Mouse (Mus musculus) limb, embryonic 11.5 days (tissue): ENCODE measurements around the gene Stxbp3. TPM values are rescaled to one million over a fixed set of nuclear protein-coding genes. Genes with fewer than 3 reads are reported as not detected.

Experiments used
- ATAC-seq: fragments of 200-750 bp; cut with Nextera tagmentation; 2 replicates; pipeline ENCODE4 v1.8.0; 2017; ENCODE audit warnings: low read depth; ENCODE audit not compliant: insufficient number of reproducible peaks, low FRiP score, low TSS enrichment
- DNase-seq: peaks from one replicate; pipeline ENCODE4 v3.0.0-alpha.2; 2015; ENCODE audit warnings: low spot score
- H3K27ac ChIP-seq: fragments of 300-500 bp; sonication (generic); replicated peaks from 2 replicates; pipeline ENCODE4 v1.5.1; 2014; ENCODE audit warnings: low read depth, mild to moderate bottlenecking, low read length
- H3K27me3 ChIP-seq: fragments of 300-500 bp; sonication (generic); 2 replicates; pipeline ENCODE4 v1.6.1; 2014; ENCODE audit warnings: mild to moderate bottlenecking, low read length, mixed read lengths; ENCODE audit not compliant: control insufficient read depth, insufficient read depth
- H3K36me3 ChIP-seq: fragments of 300-500 bp; sonication (generic); 2 replicates; pipeline ENCODE4 v1.6.1; 2014; ENCODE audit warnings: mild to moderate bottlenecking, low read length, moderate library complexity, mixed read lengths; ENCODE audit not compliant: control insufficient read depth, insufficient read depth
- H3K4me1 ChIP-seq: fragments of 300-500 bp; sonication (generic); 2 replicates; pipeline ENCODE4 v1.6.1; 2014; ENCODE audit warnings: low read length, mixed read lengths; ENCODE audit not compliant: control insufficient read depth, insufficient read depth
- H3K4me2 ChIP-seq: fragments of 300-500 bp; sonication (generic); 2 replicates; pipeline ENCODE4 v1.6.1; 2014; ENCODE audit warnings: low read depth, mild to moderate bottlenecking, moderate library complexity; ENCODE audit not compliant: severe bottlenecking
- H3K4me3 ChIP-seq: fragments of 300-500 bp; sonication (generic); 2 replicates; pipeline ENCODE4 v1.5.1; 2014; ENCODE audit warnings: low read depth, low read length
- H3K9ac ChIP-seq: fragments of 300-500 bp; sonication (generic); 2 replicates; pipeline ENCODE4 v1.6.1; 2014; ENCODE audit warnings: mild to moderate bottlenecking, low read length
- H3K9me3 ChIP-seq: fragments of 300-500 bp; sonication (generic); 2 replicates; pipeline ENCODE4 v1.6.1; 2016; ENCODE audit warnings: low read length; ENCODE audit not compliant: control insufficient read depth
- WGBS: fragments of 180-500 bp; shearing (Covaris S2); extraction: QIAGEN DNeasy Blood & Tissue Kit; methylation state at CpG from one replicate; pipeline ENCODE4 v1.1.7; 2014; 5-methylcytosine and 5-hydroxymethylcytosine counted together
- polyA plus RNA-seq: library from polyadenylated mRNA; unstranded; fragments of >200 nt; fragmentation: Nextera tagmentation; extraction: Ambion mirVana; gene quantifications from 2 replicates; pipeline ENCODE4 v1.2.1, GENCODE M21; 2014

The Stxbp3 gene
- polyA plus RNA-seq, 1 experiment from 2014 or later = 27.0 TPM

DNA sequence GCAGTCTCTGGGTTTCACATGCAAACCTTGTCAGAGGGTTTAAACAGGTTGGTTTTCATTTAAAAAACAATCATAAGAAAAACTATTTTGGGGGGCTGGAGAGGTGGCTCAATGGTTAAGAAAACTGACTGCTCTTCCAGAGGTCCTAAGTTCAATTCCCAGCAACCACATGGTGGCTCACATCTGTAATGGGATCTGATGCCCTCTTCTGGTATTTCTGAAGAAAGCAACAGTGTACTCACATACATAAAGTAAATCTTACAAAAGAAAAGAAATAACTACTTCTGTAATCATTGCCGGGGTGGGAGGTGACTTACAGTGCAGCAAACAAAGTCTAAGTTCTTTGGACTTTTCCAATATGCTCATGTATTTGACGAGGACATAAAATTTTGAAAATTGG lies 42.0 kb downstream of the Stxbp3 start:
- H3K9ac ChIP-seq = no peak overlapping the region
- WGBS = 85% methylated on average over 2 of the region's 2 CpGs
- H3K4me3 ChIP-seq = no peak overlapping the region
- H3K9me3 ChIP-seq = no peaks in the 10 kb centered on the region
- H3K27ac ChIP-seq = no peak overlapping the region
- peaks cover 12% of the 10 kb centered on the region; the same call in 1 of the 2 replicates for H3K36me3 ChIP-seq
- DNase-seq = no peak
- no peak for ATAC-seq
- H3K4me1 ChIP-seq = no peaks in the 10 kb centered on the region
- H3K27me3 ChIP-seq = no peaks in the 10 kb centered on the region
- no peak overlapping the region for H3K4me2 ChIP-seq

DNA sequence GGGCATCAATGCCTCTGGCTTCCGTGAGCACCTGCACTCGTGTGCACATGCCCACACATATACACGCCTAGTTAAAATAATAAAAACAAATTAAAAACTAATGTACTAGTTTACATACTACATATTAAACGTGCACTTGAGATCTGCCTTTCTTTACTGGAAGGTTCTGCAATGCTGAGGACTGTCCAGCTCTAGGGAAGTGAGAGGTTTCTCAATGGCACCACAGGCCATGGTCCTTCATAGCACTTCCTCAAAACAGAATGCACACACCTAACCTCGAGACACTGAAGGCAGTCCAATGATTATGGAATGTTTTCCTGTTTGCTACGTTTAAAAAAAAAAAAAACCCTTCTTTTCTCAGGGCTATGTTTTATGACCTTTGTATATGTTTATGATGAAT lies 42.6 kb downstream of the Stxbp3 start:
- no peaks in the 10 kb centered on the region for H3K4me1 ChIP-seq
- no peaks in the 10 kb centered on the region for H3K27me3 ChIP-seq
- no peak for ATAC-seq
- no peak for DNase-seq
- H3K4me3 ChIP-seq = no peak overlapping the region
- WGBS = 91% methylated on average over 6 of the region's 6 CpGs
- no peak overlapping the region for H3K4me2 ChIP-seq
- no peaks in the 10 kb centered on the region for H3K9me3 ChIP-seq
- no peak overlapping the region for H3K27ac ChIP-seq
- H3K9ac ChIP-seq = no peak overlapping the region
- peaks cover 10% of the 10 kb centered on the region; the same call in 1 of the 2 replicates for H3K36me3 ChIP-seq

DNA sequence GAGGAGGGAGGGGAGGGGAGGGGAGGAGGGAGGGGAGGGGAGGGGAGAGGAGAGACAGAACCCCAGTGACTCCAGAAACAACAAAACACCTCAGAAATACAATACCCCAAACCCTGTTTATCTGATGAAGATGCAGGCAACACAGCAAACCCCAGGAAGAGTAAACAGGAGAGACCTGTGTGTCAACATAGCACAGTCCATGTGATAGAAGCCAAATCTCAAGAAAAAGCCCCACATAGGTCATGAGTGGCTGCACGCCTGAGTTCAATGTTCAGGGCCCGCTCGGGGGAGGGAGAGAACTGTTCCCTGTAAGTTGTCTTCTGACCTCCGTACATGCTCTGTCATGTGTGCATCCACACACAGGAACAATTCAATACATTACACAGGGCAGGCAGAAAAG lies 43.9 kb downstream of the Stxbp3 start:
- Histone ChIP-seq H3K27ac (no peak overlapping the region), H3K36me3 (peaks cover 2% of the 10 kb centered on the region; the same call in 1 of the 2 replicates), H3K9me3 (no peaks in the 10 kb centered on the region), H3K4me1 (peaks cover 4% of the 10 kb centered on the region), H3K9ac (no peak overlapping the region), H3K27me3 (no peaks in the 10 kb centered on the region), H3K4me2 (no peak overlapping the region), H3K4me3 (no peak overlapping the region)
- WGBS = 90% methylated on average over 4 of the region's 4 CpGs
- no peak for DNase-seq
- ATAC-seq = no peak

DNA sequence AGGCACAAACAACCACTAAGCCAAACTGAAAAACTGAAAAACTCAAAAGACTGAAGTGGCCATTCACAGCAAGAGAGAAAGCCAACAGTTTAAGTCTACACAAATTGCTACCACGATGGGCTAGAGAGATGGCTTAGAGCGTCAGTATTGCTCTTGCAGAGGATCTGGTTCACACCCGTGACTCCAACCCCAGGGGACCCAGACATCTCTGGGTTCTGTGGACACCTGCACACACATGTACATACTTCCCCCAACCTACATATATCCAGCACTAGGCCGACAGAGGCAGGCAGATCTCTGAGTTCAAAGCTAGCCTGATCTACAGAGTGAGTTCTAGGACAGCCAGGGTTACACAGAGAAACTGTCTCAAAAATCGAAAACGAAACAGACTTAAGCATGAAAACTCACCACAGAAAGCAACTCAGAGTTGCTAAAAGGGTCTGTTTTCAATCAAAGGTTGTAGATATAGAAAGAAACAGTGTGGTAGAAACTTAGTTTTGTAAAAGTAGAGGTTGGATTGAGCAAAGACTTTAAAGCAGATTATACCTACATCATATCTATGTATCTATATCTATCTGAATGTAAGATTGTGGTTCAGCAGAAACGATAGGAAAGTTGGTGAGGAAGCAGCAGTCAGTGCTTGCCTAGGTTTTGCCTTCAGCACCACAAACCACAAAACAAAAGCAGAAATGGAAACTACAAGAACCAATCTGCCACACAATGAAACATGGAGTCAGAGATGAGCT lies 44.6 kb downstream of the Stxbp3 start:
- H3K27me3 ChIP-seq = no peaks in the 10 kb centered on the region
- H3K4me3 ChIP-seq = no peak overlapping the region
- no peaks in the 10 kb centered on the region for H3K36me3 ChIP-seq
- no peaks in the 10 kb centered on the region for H3K9me3 ChIP-seq
- DNase-seq = no peak
- H3K4me2 ChIP-seq = no peak overlapping the region
- H3K27ac ChIP-seq = no peak overlapping the region
- H3K4me1 ChIP-seq = peaks cover 11% of the 10 kb centered on the region
- ATAC-seq = no peak
- WGBS = 87% methylated on average over 7 of the region's 7 CpGs
- no peak overlapping the region for H3K9ac ChIP-seq

DNA sequence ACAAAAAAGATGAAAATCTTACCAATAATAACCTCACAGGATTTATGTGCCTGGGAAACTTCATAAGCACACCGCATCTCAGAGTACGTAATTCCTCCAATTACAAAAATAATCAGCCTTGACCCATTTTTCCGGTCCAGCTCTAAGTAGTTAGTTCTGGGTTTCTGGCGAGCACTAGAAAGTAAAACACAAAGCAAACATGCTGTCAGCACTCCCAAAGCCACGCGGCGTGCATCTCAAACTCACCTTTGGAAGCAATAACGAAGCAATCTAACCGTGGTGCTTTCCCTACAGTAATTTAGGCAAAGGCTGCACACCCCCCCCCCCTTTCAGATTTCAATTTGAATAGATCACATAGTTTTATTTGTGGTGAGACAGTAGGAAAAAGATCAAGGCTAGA lies 45.5 kb downstream of the Stxbp3 start:
- Histone ChIP-seq H3K9ac (no peak overlapping the region), H3K36me3 (no peaks in the 10 kb centered on the region), H3K4me2 (no peak overlapping the region), H3K4me1 (peaks cover 12% of the 10 kb centered on the region), H3K9me3 (no peaks in the 10 kb centered on the region), H3K27ac (no peak overlapping the region), H3K4me3 (no peak overlapping the region), H3K27me3 (no peaks in the 10 kb centered on the region)
- ATAC-seq (no peak), DNase-seq (no peak)
- WGBS = 53% methylated on average over 9 of the region's 9 CpGs

DNA sequence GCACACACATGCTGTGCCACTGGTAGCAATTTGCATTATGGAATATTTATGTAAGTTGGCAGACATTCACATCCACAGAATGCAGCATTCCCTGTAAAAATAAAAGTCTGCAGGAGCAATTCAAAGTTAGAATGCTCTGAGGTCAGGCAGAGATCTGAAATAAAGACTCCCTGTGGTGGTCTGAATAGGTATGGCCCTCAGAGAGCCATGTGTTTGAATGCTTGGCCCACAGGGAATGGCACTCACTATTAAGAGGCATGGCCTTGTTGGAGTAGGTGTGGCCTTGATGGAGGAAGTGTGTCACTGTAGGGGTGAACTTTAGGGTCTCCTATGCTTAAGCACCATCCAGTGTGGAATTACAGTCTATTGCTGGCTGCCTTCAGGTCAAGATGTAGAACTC lies 47.9 kb downstream of the Stxbp3 start:
- H3K4me2 ChIP-seq = no peak overlapping the region
- no peaks in the 10 kb centered on the region for H3K9me3 ChIP-seq
- H3K4me3 ChIP-seq = no peak overlapping the region
- H3K9ac ChIP-seq = no peak overlapping the region
- H3K27me3 ChIP-seq = no peaks in the 10 kb centered on the region
- DNase-seq (no peak), ATAC-seq (no peak)
- no peak overlapping the region for H3K27ac ChIP-seq
- peaks cover 34% of the 10 kb centered on the region for H3K4me1 ChIP-seq
- H3K36me3 ChIP-seq = no peaks in the 10 kb centered on the region

DNA sequence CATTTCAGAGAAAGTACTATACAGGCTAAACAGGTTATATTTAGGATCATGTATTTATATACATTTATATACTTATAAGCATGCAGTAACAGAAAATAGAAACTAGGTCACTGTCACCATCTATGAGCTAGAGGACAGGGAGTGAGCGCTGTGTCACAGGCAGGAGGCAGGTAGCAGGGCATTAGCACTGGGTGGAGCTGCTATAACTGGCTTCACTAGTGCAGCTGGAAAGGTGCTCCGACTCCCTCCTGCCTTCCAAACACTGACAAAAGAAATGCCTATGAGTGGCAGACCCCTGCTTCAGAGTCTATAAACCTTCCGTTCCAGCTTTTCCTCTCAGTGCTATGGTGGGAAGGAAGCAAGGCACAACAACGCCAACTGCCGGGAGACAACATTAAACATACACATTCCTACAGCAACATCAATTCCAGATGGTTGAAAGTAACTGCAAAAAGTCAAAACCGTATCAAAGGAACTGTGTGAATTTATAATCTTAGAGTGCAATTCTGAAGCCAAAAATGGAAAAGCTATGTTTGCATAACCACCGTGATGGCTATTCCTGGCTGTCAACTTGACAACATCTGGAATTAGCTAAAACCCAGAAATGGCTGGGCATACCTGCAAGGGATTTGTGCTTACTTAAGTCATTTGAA lies 49.1 kb downstream of the Stxbp3 start:
- no peak overlapping the region for H3K4me3 ChIP-seq
- H3K27me3 ChIP-seq = no peaks in the 10 kb centered on the region
- WGBS = 23% methylated on average over 7 of the region's 7 CpGs
- H3K4me2 ChIP-seq = no peak overlapping the region
- peak overlapping the region; percentile 65 for H3K27ac ChIP-seq
- no peaks in the 10 kb centered on the region for H3K9me3 ChIP-seq
- ATAC-seq (no peak), DNase-seq (no peak)
- H3K4me1 ChIP-seq = peaks cover 34% of the 10 kb centered on the region
- H3K36me3 ChIP-seq = no peaks in the 10 kb centered on the region
- no peak overlapping the region for H3K9ac ChIP-seq

DNA sequence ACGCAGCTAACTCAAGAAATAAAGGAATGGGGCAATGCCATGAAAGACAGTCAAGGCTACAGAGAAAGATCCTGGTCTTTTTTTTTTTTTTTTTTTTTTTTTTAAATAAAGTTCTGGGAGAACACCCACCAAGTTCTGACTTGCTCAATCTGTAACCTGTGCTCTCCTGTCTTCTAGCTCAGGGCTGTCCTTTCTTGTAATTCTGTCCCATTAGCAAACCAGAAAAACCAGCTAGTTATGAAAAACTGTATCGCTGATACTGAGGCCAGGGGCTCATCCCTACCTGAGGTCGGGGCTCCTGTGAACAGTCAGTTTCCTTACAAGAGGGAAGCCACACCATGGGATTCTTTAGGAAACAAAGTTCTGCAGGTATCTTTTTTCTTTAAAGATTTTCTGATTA lies 49.8 kb downstream of the Stxbp3 start:
- WGBS = 84% methylated on average over 3 of the region's 3 CpGs
- peaks cover 34% of the 10 kb centered on the region for H3K4me1 ChIP-seq

More for the DNA sequence above, 49.8 kb downstream of the Stxbp3 start:
- Histone ChIP-seq H3K27ac (no peak overlapping the region), H3K27me3 (no peaks in the 10 kb centered on the region), H3K4me2 (no peak overlapping the region), H3K9ac (no peak overlapping the region), H3K9me3 (no peaks in the 10 kb centered on the region), H3K36me3 (peaks cover 2% of the 10 kb centered on the region; the same call in 1 of the 2 replicates), H3K4me3 (no peak overlapping the region)
- DNase-seq (no peak), ATAC-seq (no peak)
